ENCODE assay signal across 12 mouse cellular contexts in genomic region chr7:109203140-109203539, GRCm38 (mm10).
"Had no signal": no experiment of that assay in that cellular context is flagged by ENCODE, and none has a peak within 500 bp of the region (broad histone marks: within the 10 kb centered on the region; RNA-seq: fewer than 3 reads in every experiment).

No protein-coding gene starts in this region.

- H3K4me3 ChIP-seq: left cerebral cortex, adult 2 months; limb, embryonic 10.5 days; liver, embryonic 15.5 days; neural tube, embryonic 15.5 days had no signal

- H3K27ac ChIP-seq: left cerebral cortex, adult 2 months; liver, embryonic 15.5 days; neural tube, embryonic 15.5 days had no signal

- H3K4me2 ChIP-seq: liver, embryonic 11.5 days; liver, embryonic 15.5 days; neural tube, embryonic 15.5 days had no signal

- DNase-seq: kidney, adult 8-10 months; lung, adult 2 months; lung, postnatal 36 days; right cerebral cortex, adult 18-20 months; right cerebral cortex, postnatal 25 days; thymus, postnatal 36 days had no signal

- H3K9ac ChIP-seq: liver, embryonic 15.5 days; neural tube, embryonic 15.5 days had no signal

- H3K36me3 ChIP-seq: limb, embryonic 10.5 days; liver, embryonic 15.5 days; neural tube, embryonic 15.5 days had no signal

- ATAC-seq: lung, postnatal 0 days had no signal

- H3K27me3 ChIP-seq: liver, embryonic 15.5 days had no signal

- H3K9me3 ChIP-seq: limb, embryonic 10.5 days; liver, embryonic 15.5 days; neural tube, embryonic 15.5 days had no signal

- H3K4me1 ChIP-seq: liver, embryonic 15.5 days; neural tube, embryonic 15.5 days had no signal
